Mouse (Mus musculus): ENCODE measurements around the gene H2afx.
A peak's percentile ranks its signal among the peaks of the same experiment; 100 is the strongest.
"Not testable (repeated sequence)": the region's sequence is repeated elsewhere in the genome, so short reads cannot be mapped to it uniquely, and the experiment has no call there.

The H2afx gene

DNA sequence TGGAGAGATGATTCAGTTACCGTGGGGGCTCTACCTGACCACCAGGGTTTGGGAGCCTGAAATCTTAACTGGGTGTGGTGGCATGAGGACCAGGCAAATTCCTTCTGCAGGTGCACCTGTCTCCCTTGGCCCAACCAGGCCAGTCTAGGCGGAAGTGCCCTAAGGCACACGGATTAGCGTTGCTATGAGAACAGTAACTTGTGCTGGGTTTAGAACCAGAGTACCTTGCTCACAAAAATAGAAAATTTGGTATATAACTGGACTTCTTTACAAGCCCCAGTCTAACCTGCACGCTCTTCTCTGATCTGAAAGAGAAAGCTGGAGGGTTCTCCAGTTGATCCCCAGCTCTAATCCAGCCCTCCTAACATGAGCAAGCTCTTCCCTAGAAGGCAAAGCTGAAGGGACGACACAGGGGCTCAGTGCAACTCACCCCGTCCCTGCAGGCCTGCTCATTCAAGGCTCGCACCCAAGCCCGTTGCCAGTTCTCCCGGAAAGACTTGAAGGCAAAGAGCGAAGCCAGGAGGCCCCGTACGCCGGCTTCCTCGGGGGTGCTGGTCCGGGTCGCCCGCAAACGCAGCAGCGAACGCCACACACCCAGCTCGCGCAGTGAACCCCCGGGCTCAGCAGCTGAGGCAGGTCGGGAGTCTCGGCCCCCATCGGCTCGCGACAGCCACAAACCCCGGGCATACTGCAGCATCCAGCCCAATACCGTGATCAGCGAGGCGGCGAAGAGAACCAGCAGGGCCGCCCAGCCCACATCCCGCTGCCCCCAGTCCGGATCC lies 15.2 kb upstream of the H2afx start:
- DNase-seq, result peak; percentile 75

DNA sequence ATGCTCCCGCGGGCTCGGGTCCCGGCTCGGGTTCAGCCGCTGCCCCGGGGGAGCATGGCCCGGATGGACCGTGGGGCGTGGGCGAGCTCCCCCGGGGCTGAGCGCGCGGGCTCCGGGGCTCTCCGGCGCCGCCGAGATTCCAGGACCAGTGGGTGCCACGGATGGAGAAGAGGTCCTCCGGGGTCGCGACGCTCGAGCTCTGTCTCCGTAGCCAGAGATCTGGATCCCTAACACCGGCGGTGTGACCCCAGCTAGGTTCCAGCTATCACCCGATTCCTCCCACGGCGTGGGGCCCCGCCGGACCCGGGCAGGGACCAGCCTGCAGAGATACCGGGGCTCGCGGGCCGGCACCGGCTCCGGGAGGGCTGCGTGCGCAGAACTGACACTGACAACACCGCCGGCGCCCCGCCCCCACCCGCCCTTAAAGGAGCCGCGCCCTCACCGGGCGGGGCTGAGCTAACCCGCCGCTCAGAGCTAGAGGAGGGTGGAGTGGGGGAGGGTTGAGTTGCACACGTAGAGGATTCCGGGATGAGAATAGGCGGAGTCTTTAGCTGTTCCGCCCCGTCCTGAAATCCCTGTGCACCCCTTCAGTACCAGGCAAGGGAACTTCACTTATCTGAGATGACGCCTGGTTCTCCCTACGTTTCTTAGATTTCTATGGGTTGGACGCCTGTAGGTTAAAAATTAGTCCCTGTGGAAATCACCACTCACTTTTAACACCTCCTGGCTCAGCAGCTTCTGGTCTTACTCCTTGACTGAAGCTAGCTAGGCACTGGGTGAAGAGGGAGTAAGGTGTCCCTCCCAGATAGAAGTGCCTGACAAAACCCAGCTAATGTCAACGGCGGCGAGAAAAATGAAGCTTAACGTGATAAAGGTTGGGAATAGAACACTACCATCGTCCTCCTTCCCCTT lies 14.4 kb upstream of the H2afx start, which contains the start of gene C2cd2l:
TSS of gene C2cd2l (minus strand) at position 399 of the 912 bp plus-strand sequence.
- peak; percentile 90 for DNase-seq

DNA sequence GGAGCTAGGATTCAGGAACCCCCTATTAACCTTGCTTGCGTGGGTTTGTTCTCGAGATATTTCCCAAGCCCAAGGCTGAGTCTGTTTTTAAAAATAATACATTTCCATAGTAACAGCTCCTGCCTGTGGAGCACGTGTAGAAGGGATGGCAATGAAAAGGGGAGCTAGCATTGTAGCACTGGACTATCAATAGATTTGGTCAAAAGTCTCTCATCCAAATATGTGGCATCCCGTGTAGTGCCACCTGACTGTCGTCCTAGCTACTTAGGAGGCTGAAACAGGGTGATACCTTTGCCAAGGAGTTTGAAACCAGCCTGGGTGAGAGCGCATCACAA lies 13.7 kb upstream of the H2afx start:
- DNase-seq, result no peak

- DNase-seq, result not testable (repeated sequence)
Measured at GRCm38 (mm10) chr9:44323656-44324055, 10.8 kb upstream of the H2afx start.

GRCm38 (mm10) chr9:44324147-44324546 lies 10.3 kb upstream of the H2afx start:
- no peak for DNase-seq

GRCm38 (mm10) chr9:44325032-44325767 lies 9.3 kb upstream of the H2afx start:
- DNase-seq, result not testable (repeated sequence)

GRCm38 (mm10) chr9:44325768-44326370 lies 8.6 kb upstream of the H2afx start, which contains the start of gene Dpagt1:
TSS of gene Dpagt1 (plus strand) at chr9:44326019.
- DNase-seq, result no peak

- DNase-seq, result peak; percentile 74
Measured at GRCm38 (mm10) chr9:44326371-44327063, 8.0 kb upstream of the H2afx start.

DNA sequence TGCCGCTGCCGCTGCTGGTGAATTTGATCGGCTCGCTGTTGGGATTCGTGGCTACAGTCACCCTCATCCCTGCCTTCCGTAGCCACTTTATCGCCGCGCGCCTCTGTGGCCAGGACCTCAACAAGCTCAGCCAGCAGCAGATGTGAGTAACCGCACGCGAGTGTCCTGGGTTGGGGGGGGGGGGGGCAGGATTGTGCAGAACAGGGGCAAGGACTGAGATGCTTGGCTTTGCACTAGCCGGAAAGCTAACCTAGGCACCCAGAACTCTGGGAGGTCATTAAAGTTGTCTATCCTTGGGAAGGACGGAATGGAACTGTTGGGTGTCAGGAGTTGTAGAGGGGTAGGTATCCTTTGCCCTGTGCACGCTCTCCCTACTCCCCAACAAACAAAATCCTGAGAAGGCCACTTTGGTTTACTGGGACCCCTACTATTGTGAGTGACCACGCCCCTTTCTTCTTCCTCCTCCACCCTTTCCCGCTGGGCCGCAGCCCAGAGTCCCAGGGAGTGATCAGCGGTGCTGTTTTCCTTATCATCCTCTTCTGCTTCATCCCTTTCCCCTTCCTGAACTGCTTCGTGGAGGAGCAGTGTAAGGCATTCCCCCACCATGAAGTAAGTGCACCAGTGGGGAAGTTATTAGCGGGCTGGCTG lies 7.3 kb upstream of the H2afx start:
- no peak for DNase-seq

GRCm38 (mm10) chr9:44327926-44328325 lies 6.6 kb upstream of the H2afx start:
- DNase-seq, result no peak

- no peak for DNase-seq
Measured at GRCm38 (mm10) chr9:44330736-44331135, 3.8 kb upstream of the H2afx start.

- DNase-seq, result no peak
Measured at GRCm38 (mm10) chr9:44332918-44333638, 1.4 kb upstream of the H2afx start.

DNA sequence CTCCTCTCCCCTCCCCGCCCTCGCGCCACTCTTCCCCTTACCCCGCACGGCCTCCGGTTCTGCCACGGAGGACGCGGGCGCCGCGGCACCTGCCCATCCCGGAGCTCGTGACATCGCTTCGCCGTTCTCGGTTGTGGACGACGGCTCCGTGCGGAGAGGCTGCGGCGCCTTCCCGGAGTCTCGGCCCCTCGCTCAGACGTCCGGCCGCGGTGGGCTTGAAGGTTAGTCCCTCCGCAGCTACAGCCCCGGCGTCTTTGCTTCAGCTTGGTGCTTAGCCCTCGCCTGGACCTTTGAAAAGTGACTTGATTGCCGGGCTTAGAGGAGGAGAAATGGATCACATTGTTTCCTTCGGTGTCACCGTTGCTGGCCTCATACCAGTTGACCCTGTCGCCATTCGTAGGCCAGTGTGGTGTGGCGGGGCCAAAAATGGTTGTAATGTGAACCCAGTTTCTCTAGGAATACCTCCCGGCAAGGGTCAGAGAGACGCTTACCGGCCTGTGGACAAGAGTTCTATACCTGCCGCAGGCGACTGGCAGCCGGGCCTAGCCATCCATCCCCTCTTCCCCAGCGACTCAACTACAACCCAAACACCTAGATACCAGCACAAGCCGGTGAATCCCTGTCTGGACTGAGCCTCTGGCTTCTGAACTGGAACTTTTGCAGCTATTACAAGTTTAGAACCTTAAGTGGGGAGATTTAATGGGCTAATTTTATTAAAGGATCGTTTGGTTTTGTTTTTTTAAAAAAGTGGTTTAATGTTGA lies 1.0 kb downstream of the H2afx start:
- peak; percentile 49 for DNase-seq

DNA sequence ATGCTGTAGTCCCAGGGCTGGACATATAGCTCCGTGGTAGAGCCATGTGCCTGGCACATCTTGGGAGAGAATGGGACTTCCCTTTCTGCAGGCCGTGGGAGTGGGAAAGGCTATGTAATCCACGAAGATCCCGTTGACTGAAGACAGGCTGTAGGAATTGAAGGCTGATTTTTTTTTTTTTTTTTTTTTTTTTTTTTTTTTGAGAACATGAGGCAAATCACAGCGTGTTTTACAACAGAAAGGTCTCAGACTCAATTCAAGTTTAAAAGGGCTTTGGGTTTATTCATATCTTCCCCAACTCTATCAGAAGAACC lies 1.6 kb downstream of the H2afx start:
- DNase-seq, result no peak

GRCm38 (mm10) chr9:44336513-44336912 lies 2.0 kb downstream of the H2afx start:
- not testable (repeated sequence) for DNase-seq

DNA sequence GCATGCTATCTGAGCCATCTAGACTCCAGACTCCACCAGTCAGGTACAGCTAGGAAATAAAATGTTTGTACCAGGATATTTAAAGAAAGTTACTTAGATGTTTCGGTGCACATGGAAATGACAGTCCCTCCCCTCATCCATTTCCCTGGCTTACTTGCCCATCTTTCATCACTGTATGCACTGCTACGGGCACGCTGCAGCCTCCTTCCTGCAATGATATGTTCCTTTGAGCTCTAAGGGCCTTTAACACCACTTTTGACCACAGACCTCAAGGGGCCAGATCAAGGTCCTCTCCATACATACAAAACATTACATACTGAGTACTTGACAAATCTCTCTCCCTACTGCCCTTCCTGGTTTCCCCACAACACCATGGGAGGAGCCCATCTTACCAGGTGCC lies 2.5 kb downstream of the H2afx start:
- DNase-seq, result no peak

DNA sequence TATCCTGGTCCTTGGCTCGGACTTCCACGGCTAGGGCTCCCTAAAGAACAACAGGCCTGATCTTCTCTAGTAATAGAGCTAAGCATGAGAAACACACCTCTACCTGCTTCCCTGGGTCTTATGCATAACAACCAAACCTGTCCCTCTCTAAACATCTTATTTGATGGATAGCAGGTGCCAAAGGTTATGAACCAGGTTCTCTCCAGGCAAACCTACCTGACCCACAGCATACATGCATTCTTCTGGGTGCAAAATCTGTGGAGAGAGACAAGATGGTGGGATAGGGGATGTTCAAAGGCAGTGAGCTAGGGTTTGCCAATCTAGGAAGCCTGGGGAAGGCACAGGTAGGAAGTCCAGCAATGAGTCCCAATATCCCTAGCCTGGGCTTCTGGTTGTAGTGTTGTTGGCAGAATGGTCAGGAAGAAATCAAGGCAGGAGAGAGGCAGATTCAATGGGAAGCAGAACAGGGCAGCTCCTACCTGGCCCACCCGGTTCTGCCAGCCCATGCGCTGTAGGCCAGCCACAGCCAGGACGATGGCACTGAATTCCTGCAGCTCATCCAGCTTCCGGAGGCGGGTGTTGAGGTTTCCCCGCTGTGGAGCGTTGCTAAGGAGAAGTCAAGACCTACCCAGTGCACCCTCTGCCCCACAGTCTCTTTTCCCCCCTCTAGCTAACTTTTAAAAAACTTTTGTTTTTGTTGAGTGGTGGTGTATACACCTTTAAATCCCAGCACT lies 3.1 kb downstream of the H2afx start:
- DNase-seq, result no peak

- no peak for DNase-seq
Measured at GRCm38 (mm10) chr9:44338574-44338973, 4.1 kb downstream of the H2afx start.

DNA sequence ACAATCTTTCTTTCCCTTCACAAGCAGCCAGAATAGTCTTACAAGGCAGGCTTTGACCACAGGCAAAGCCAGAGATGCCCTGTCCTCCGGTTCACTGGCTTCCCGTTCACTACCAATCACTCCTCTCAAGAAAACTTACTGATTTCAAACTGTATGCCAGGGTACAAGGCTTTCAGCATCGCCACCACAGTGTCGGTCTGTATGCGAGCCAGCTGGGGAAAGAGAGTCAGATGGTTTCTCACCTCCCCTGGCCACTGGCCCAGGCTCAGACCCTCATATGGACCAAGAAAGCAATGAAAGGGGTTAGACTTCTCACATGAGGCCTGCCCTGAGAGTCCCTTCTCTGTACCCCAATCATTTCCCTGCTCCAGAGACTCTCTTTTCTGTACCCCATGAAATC lies 7.0 kb downstream of the H2afx start:
- no peak for DNase-seq

DNA sequence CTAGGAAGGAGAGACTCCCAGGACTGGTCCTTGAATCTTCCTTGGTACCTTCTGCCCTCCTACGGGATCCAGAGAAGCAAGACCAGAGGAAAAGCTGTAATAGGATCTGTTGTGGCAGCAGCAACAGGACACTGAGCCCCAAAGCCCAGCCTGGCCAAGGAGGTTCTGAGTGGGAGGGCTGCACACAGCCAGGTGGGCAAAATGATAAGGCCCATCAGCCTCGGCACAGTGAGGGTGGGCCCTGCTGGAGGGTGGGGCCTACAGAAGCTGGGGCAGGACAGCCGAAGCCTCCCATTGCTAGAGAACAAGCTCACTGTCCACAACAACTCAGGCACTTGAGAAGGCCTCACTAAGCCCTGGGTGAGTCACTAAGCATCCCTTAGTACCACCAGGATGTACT lies 7.7 kb downstream of the H2afx start:
- no peak for DNase-seq
